Mouse (Mus musculus) macrophage (primary cell): ENCODE results near the gene Carns1. TPM values are rescaled to one million over a fixed set of nuclear protein-coding genes. Genes with fewer than 3 reads are reported as not detected.
"Not testable (repeated sequence)": the region's sequence is repeated elsewhere in the genome, so short reads cannot be mapped to it uniquely, and the experiment has no call there.

ENCODE experiments used
- H3K27ac ChIP-seq: fragments of 350-480 bp; formaldehyde crosslinking; 2 replicates; pipeline ENCODE4 v1.9.0; 2021
- H3K36me3 ChIP-seq: fragments of 350-480 bp; formaldehyde crosslinking; 2 replicates; pipeline ENCODE4 v1.9.0; 2021; ENCODE audit errors: inconsistent target
- H3K4me3 ChIP-seq: fragments of 350-480 bp; formaldehyde crosslinking; 2 replicates; pipeline ENCODE4 v1.9.0; 2021; ENCODE audit errors: inconsistent target
- H3K79me2 ChIP-seq: fragments of 350-480 bp; formaldehyde crosslinking; 2 replicates; pipeline ENCODE4 v1.9.0; 2021; ENCODE audit errors: inconsistent target
- WGBS: methylation state at CpG from one replicate; pipeline ENCODE4 v1.1.7; 2026; ENCODE audit warnings: inconsistent platforms; ENCODE audit not compliant: missing documents; 5-methylcytosine and 5-hydroxymethylcytosine counted together
- polyA plus RNA-seq: library from polyadenylated mRNA; stranded (reverse); fragments of 250-400 nt; gene quantifications from 3 replicates; pipeline ENCODE4 v1.2.4, GENCODE M21; 2018; ENCODE audit warnings: inconsistent platforms

Carns1 gene
- polyA plus RNA-seq, 1 experiment from 2014 or later = 0.77 TPM

GRCm38 (mm10) chr19:4126759-4127495 lies 48.4 kb downstream of the Carns1 start:
- H3K27ac ChIP-seq = no peak overlapping the region
- H3K79me2 ChIP-seq = peaks cover 16% of the 10 kb centered on the region; the same call in 1 of the 2 replicates
- peaks cover 38% of the 10 kb centered on the region for H3K36me3 ChIP-seq
- 77% methylated on average over 7 of the region's 7 CpGs for WGBS
- H3K4me3 ChIP-seq = peak overlapping the region; percentile 87

GRCm38 (mm10) chr19:4125741-4126696 lies 49.3 kb downstream of the Carns1 start, which contains the start of gene Aip:
Gene Aip, minus strand, starts transcription at chr19:4125858.
- WGBS = under 1% methylated on average over 62 of the region's 64 CpGs

GRCm38 (mm10) chr19:4125268-4125667 lies 50.0 kb downstream of the Carns1 start:
- H3K4me3 ChIP-seq = peak overlapping the region; percentile 14; the same call in 1 of the 2 replicates
- H3K36me3 ChIP-seq = peaks cover 27% of the 10 kb centered on the region
- peak overlapping the region; percentile 92 for H3K27ac ChIP-seq
- peaks cover 23% of the 10 kb centered on the region; the same call in 1 of the 2 replicates for H3K79me2 ChIP-seq
- WGBS = 20% methylated on average over 3 of the region's 4 CpGs

More at GRCm38 (mm10) chr19:4125741-4126696, 49.3 kb downstream of the Carns1 start, which contains the start of gene Aip:
- Histone ChIP-seq H3K27ac (peak within 1 kb of the TSS; percentile 92), H3K79me2 (peaks cover 16% of the 10 kb centered on the region; the same call in 1 of the 2 replicates), H3K36me3 (peaks cover 29% of the 10 kb centered on the region), H3K4me3 (peak within 1 kb of the TSS; percentile 87)

GRCm38 (mm10) chr19:4124432-4124831 lies 50.8 kb downstream of the Carns1 start:
- H3K4me3 ChIP-seq = no peak overlapping the region
- peaks cover 31% of the 10 kb centered on the region; the same call in 1 of the 2 replicates for H3K79me2 ChIP-seq
- peak overlapping the region; percentile 92 for H3K27ac ChIP-seq
- 88% methylated on average over 4 of the region's 4 CpGs for WGBS
- H3K36me3 ChIP-seq = peaks cover 20% of the 10 kb centered on the region

GRCm38 (mm10) chr19:4122411-4123370 lies 52.6 kb downstream of the Carns1 start:
- Histone ChIP-seq H3K4me3 (no peak overlapping the region), H3K27ac (peak overlapping the region; percentile 92)
- WGBS = 27% methylated on average over 6 of the region's 7 CpGs

GRCm38 (mm10) chr19:4121896-4122295 lies 53.4 kb downstream of the Carns1 start:
- Histone ChIP-seq H3K36me3 (peaks cover 10% of the 10 kb centered on the region; the same call in 1 of the 2 replicates), H3K27ac (peak overlapping the region; percentile 92), H3K79me2 (peaks cover 42% of the 10 kb centered on the region; the same call in 1 of the 2 replicates)
- WGBS = 27% methylated on average over 6 of the region's 6 CpGs
- not testable (repeated sequence) for H3K4me3 ChIP-seq

More at GRCm38 (mm10) chr19:4122411-4123370, 52.6 kb downstream of the Carns1 start:
- Histone ChIP-seq H3K79me2 (peaks cover 48% of the 10 kb centered on the region; the same call in 1 of the 2 replicates), H3K36me3 (peaks cover 5% of the 10 kb centered on the region; the same call in 1 of the 2 replicates)

- H3K4me3 ChIP-seq = peak overlapping the region; percentile 39
- H3K27ac ChIP-seq = peak overlapping the region; percentile 92
- peaks cover 35% of the 10 kb centered on the region; the same call in 1 of the 2 replicates for H3K79me2 ChIP-seq
- H3K36me3 ChIP-seq = peaks cover 17% of the 10 kb centered on the region; the same call in 1 of the 2 replicates
- WGBS = 4% methylated on average over 38 of the region's 38 CpGs
Observed at GRCm38 (mm10) chr19:4121097-4121805, 54.0 kb downstream of the Carns1 start.

GRCm38 (mm10) chr19:4120496-4120895 lies 54.8 kb downstream of the Carns1 start:
- WGBS = 79% methylated on average over 2 of the region's 2 CpGs
- Histone ChIP-seq H3K36me3 (peaks cover 24% of the 10 kb centered on the region), H3K79me2 (peaks cover 32% of the 10 kb centered on the region; the same call in 1 of the 2 replicates), H3K4me3 (peak overlapping the region; percentile 39; the same call in 1 of the 2 replicates), H3K27ac (peak overlapping the region; percentile 92; the same call in 1 of the 2 replicates)

- H3K36me3 ChIP-seq = peaks cover 30% of the 10 kb centered on the region
- H3K4me3 ChIP-seq = no peak overlapping the region
- WGBS = 72% methylated on average over 6 of the region's 6 CpGs
- H3K79me2 ChIP-seq = peaks cover 32% of the 10 kb centered on the region; the same call in 1 of the 2 replicates
- no peak overlapping the region for H3K27ac ChIP-seq
Observed at GRCm38 (mm10) chr19:4119716-4120487, 55.4 kb downstream of the Carns1 start.

GRCm38 (mm10) chr19:4118350-4118749 lies 56.9 kb downstream of the Carns1 start:
- 94% methylated on average over 2 of the region's 2 CpGs for WGBS
- Histone ChIP-seq H3K27ac (no peak overlapping the region), H3K79me2 (peaks cover 32% of the 10 kb centered on the region; the same call in 1 of the 2 replicates), H3K4me3 (no peak overlapping the region), H3K36me3 (peaks cover 35% of the 10 kb centered on the region)

GRCm38 (mm10) chr19:4117006-4117405 lies 58.3 kb downstream of the Carns1 start:
- H3K27ac ChIP-seq = no peak overlapping the region
- 85% methylated on average over 2 of the region's 7 CpGs for WGBS
- H3K4me3 ChIP-seq = no peak overlapping the region
- H3K79me2 ChIP-seq = peaks cover 32% of the 10 kb centered on the region; the same call in 1 of the 2 replicates
- H3K36me3 ChIP-seq = peaks cover 41% of the 10 kb centered on the region

GRCm38 (mm10) chr19:4115816-4116215 lies 59.5 kb downstream of the Carns1 start:
- 95% methylated on average over 11 of the region's 11 CpGs for WGBS
- Histone ChIP-seq H3K27ac (no peak overlapping the region), H3K36me3 (peaks cover 53% of the 10 kb centered on the region), H3K4me3 (no peak overlapping the region), H3K79me2 (peaks cover 31% of the 10 kb centered on the region; the same call in 1 of the 2 replicates)
